Mouse (Mus musculus): ENCODE results near the gene Mapkapk2. TPM values are rescaled to one million over a fixed set of nuclear protein-coding genes. Genes with fewer than 3 reads are reported as not detected.

Gene Mapkapk2
- polyA plus RNA-seq, 1 experiment, result 35.8 TPM

DNA sequence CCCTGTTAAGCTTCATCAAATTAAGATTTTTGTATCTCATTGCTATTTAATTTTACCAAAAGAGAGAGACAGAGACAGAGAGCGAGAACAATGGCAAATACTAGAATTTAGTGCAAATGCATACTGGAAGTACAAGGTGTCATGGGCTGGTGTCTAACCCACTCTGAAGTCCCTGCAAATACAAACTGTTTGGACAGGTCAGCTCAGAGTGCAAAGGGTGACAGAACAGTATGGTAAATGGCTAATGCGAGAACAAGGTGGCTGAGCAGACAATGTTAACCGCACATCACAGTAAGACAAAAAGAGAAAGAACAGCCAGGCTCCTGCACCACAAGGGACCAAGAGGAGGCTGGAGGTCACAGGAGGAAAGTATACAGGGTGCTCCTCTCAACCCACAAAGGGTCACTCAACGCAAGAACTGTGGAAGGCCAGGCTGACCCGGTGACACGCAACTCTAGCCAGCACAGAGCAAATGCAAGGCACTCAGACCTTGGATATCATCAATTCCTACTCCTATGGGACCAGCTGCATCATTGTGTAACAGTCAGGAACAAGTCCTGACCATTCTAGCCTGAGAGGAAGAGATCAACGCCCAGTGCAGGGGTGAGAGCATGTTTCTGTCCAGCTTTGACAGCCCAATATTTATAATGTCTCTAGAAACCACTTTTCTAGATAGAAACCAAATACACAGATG, 22.4 kb downstream of the Mapkapk2 start:
- TF ChIP-seq POLR2A (IDR thresholded peaks at IDR 0.05; ENCODE audit: borderline replicate concordance, insufficient read depth, low read length), result no peak
- no peak for TF ChIP-seq CTCF (IDR thresholded peaks at IDR 0.05; ENCODE audit: borderline replicate concordance, insufficient read depth, low read depth, low read length)
- DNase-seq, result no peak
- 88% methylated on average over 7 of the region's 7 CpGs for WGBS
- no peaks in the 10 kb centered on the region for H3K27me3 ChIP-seq (ENCODE audit: control insufficient read depth, insufficient read depth, low read length)
- no peak overlapping the region for H3K27ac ChIP-seq (ENCODE audit: insufficient read depth, low read length)
- H3K4me1 ChIP-seq (ENCODE audit: control insufficient read depth, insufficient read depth, low read length), result peaks cover 17% of the 10 kb centered on the region
- H3K4me3 ChIP-seq (replicated peaks; ENCODE audit: insufficient read depth, low read depth, low read length), result no peak overlapping the region

DNA sequence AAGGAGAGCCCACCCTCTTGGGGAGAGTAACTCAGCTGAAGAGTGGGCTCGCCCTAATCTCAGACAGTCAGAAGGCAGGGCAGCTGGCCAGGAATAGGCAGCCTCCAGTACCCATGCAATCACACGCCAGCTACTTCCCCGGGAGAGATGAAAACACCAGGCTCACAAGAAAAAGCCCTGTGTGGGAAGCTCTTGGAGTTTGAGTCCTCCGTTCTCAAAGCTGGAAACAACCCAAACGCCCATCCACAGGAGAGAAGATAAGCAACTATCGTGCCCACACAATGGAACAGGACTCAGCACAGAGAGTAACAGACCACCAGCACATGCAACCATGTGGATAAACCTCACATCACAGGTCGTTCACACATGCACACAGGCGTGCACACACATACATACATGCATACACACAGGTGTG, 23.1 kb downstream of the Mapkapk2 start:
- TF ChIP-seq CTCF (IDR thresholded peaks at IDR 0.05; ENCODE audit: borderline replicate concordance, insufficient read depth, low read depth, low read length) (no peak), POLR2A (IDR thresholded peaks at IDR 0.05; ENCODE audit: borderline replicate concordance, insufficient read depth, low read length) (no peak)
- peaks cover 17% of the 10 kb centered on the region for H3K4me1 ChIP-seq (ENCODE audit: control insufficient read depth, insufficient read depth, low read length)
- H3K27ac ChIP-seq (ENCODE audit: insufficient read depth, low read length), result no peak overlapping the region
- no peak overlapping the region for H3K4me3 ChIP-seq (replicated peaks; ENCODE audit: insufficient read depth, low read depth, low read length)
- no peaks in the 10 kb centered on the region for H3K27me3 ChIP-seq (ENCODE audit: control insufficient read depth, insufficient read depth, low read length)
- WGBS, result 43% methylated on average over 8 of the region's 8 CpGs
- DNase-seq, result no peak

DNA sequence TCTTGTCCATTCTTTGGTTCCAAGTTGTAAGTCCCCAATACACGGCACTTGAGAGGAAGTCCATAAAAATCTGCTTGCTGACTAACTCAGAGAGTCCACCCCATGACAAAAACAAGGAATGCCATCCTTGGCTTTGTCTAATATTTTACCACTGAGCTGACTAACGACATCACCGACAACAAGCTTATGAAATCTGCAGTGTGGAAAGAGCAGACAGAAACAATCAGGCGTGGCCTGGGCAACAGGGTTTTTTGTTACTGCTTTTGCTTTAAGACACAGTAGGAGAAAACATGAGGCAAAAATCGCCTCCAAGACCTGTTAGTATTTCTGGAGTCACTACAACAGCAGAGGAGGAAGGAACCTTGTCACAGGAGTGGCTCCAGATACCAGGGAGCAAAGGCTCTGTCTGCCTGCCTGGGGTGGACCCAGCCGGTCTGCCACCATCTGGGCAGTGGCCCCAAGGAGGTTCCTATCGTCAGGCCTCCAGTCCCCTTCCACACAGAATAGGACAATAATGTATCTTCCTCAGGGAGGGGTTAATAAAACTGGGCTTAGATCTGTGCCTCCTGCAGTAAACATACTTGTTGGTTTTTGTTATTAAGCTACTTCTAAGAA, 25.1 kb downstream of the Mapkapk2 start:
- peaks cover 15% of the 10 kb centered on the region for H3K4me1 ChIP-seq (ENCODE audit: control insufficient read depth, insufficient read depth, low read length)
- WGBS, result 80% methylated on average over 7 of the region's 7 CpGs
- H3K4me3 ChIP-seq (replicated peaks; ENCODE audit: insufficient read depth, low read depth, low read length), result no peak overlapping the region
- TF ChIP-seq POLR2A (IDR thresholded peaks at IDR 0.05; ENCODE audit: borderline replicate concordance, insufficient read depth, low read length) (no peak), CTCF (IDR thresholded peaks at IDR 0.05; ENCODE audit: borderline replicate concordance, insufficient read depth, low read depth, low read length) (no peak)
- DNase-seq, result no peak
- H3K27me3 ChIP-seq (ENCODE audit: control insufficient read depth, insufficient read depth, low read length), result no peaks in the 10 kb centered on the region
- H3K27ac ChIP-seq (ENCODE audit: insufficient read depth, low read length), result no peak overlapping the region

DNA sequence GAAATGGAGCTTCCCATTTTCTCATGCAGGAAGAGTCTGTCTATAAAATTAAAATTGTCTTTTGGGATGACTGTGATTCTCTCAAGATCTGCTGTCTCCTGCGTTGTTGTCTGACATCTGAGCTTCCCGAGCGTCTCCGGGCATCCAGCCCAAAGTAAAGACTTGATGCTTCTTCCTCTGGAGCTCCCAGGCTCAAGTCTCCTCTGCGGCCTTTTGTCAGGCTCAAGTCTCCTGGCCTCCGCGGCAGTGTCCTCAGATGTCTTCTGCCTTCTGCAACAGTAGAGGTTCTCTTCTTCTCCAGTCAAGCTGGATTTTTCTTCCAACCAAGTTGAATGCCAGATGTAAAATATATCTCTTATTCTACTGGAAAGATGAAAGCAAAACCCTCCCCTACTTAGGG, 28.6 kb downstream of the Mapkapk2 start:
- WGBS, result 69% methylated on average over 7 of the region's 7 CpGs
- peaks cover 11% of the 10 kb centered on the region for H3K4me1 ChIP-seq (ENCODE audit: control insufficient read depth, insufficient read depth, low read length)
- TF ChIP-seq CTCF (IDR thresholded peaks at IDR 0.05; ENCODE audit: borderline replicate concordance, insufficient read depth, low read depth, low read length) (no peak), POLR2A (IDR thresholded peaks at IDR 0.05; ENCODE audit: borderline replicate concordance, insufficient read depth, low read length) (no peak)
- no peak overlapping the region for H3K27ac ChIP-seq (ENCODE audit: insufficient read depth, low read length)
- no peaks in the 10 kb centered on the region for H3K27me3 ChIP-seq (ENCODE audit: control insufficient read depth, insufficient read depth, low read length)
- H3K4me3 ChIP-seq (replicated peaks; ENCODE audit: insufficient read depth, low read depth, low read length), result no peak overlapping the region
- no peak for DNase-seq

DNA sequence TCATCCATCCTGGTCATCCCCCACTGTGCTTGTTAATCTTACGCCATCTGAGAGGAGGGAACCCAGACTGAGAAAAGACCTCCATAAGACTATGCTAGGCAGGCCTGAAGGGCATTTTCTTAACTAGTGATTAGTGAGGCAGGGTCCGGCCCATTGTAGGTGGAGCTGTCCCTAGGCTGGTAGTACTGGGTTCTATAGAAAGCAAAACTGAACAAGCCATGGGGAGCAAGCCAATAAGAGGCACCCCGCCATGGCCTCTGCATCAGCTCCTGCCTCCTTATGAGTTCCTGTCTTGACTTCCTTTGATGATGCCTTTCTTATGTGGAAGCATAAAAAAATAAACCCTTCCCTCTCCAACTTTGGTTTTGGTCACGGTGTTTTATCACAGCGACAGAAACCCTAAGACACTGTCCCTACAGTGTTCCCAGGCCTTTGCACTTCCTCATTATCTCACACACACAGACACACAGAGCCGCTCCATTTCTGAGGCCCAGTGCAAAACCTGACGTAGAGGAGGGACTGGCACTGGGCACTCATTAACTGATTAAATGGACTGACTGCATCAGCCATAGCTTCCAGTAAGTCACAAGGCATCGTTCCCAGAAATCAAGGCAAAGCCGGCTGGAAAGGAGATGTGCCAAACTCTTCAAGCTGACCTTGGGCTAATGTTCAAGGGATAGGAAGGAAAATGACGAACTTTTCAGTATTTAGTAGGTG, 29.5 kb downstream of the Mapkapk2 start:
- Histone ChIP-seq H3K27me3 (ENCODE audit: control insufficient read depth, insufficient read depth, low read length) (no peaks in the 10 kb centered on the region), H3K27ac (ENCODE audit: insufficient read depth, low read length) (no peak overlapping the region), H3K4me1 (ENCODE audit: control insufficient read depth, insufficient read depth, low read length) (peaks cover 11% of the 10 kb centered on the region), H3K4me3 (replicated peaks; ENCODE audit: insufficient read depth, low read depth, low read length) (no peak overlapping the region)
- DNase-seq, result no peak
- TF ChIP-seq POLR2A (IDR thresholded peaks at IDR 0.05; ENCODE audit: borderline replicate concordance, insufficient read depth, low read length) (no peak), CTCF (IDR thresholded peaks at IDR 0.05; ENCODE audit: borderline replicate concordance, insufficient read depth, low read depth, low read length) (no peak)
- WGBS, result 51% methylated on average over 10 of the region's 10 CpGs

DNA sequence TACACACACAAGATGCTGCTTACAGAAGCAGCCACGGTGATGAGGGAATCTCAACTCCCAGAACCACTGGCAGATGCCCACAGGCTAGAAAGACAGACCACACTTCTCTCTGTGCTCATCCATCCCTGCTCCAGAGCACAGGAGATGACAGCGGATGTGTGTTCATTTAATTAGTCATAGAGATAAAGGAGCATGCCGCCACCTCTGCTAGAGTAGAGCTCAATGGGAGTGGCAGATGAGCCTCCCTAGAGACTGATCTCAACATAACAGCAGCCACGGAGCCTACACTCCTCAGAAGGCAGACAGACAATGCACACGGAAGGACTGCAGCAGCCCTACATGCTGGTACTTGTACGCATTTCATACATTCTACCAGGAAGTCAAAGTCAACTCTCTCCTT, 33.4 kb downstream of the Mapkapk2 start:
- DNase-seq, result no peak
- WGBS, result 87% methylated on average over 6 of the region's 6 CpGs

DNA sequence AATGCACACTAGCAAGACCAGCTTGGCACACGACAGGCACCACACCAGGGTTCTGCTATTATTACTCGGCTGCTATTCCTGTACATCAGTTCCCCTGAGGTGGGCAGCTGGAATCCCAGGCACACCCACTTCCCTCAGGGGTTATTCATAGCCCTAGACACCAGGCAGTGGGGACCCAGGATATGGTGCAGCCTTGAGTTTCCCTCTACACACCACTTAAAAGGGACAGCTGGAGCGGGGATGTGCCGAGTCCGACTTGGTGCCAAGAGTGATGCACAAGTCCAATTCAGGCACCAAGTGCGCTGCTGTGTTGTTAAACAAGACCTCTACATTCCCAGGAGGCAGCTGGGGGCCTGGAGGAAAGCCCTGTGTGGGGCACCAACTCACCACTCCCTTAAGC, 34.8 kb downstream of the Mapkapk2 start:
- 23% methylated on average over 6 of the region's 6 CpGs for WGBS
- Histone ChIP-seq H3K27ac (ENCODE audit: insufficient read depth, low read length) (no peak overlapping the region), H3K27me3 (ENCODE audit: control insufficient read depth, insufficient read depth, low read length) (no peaks in the 10 kb centered on the region), H3K4me1 (ENCODE audit: control insufficient read depth, insufficient read depth, low read length) (peaks cover 10% of the 10 kb centered on the region), H3K4me3 (replicated peaks; ENCODE audit: insufficient read depth, low read depth, low read length) (no peak overlapping the region)
- DNase-seq, result no peak
- TF ChIP-seq CTCF (IDR thresholded peaks at IDR 0.05; ENCODE audit: borderline replicate concordance, insufficient read depth, low read depth, low read length), result no peak
- no peak for TF ChIP-seq POLR2A (IDR thresholded peaks at IDR 0.05; ENCODE audit: borderline replicate concordance, insufficient read depth, low read length)

More for the DNA sequence above, 33.4 kb downstream of the Mapkapk2 start:
- Histone ChIP-seq H3K27me3 (ENCODE audit: control insufficient read depth, insufficient read depth, low read length) (no peaks in the 10 kb centered on the region), H3K4me3 (replicated peaks; ENCODE audit: insufficient read depth, low read depth, low read length) (no peak overlapping the region), H3K4me1 (ENCODE audit: control insufficient read depth, insufficient read depth, low read length) (peaks cover 12% of the 10 kb centered on the region), H3K27ac (ENCODE audit: insufficient read depth, low read length) (no peak overlapping the region)
- TF ChIP-seq CTCF (IDR thresholded peaks at IDR 0.05; ENCODE audit: borderline replicate concordance, insufficient read depth, low read depth, low read length) (no peak), POLR2A (IDR thresholded peaks at IDR 0.05; ENCODE audit: borderline replicate concordance, insufficient read depth, low read length) (no peak)
